Mouse (Mus musculus) layer of hippocampus, adult 9-10 months (tissue): ENCODE results near the gene Armc7.
"Not testable (repeated sequence)": the region's sequence is repeated elsewhere in the genome, so short reads cannot be mapped to it uniquely, and the experiment has no call there.

Experiments used
- DNase-seq: peaks from one replicate; pipeline ENCODE4 v3.0.0; 2022; ENCODE audit warnings: low spot score

The Armc7 gene

DNA sequence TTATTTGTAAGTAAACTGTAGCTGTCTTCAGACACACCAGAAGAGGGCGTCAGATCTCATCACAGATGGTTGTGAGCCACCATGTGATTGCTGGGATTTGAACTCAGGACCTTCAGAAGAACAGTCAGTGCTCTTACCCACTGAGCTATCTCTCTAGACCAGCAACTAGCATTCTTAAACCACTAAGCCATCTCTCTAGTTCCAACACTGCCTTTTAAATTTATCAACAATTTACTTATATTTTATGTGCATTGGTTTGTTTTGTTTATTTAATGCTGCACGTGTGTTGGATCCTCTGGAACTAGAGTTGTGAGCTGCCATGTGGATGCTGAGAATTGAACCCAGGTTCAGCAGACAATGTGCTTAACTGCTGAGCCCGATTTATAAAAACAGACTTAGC lies 51.0 kb downstream of the Armc7 start:
- not testable (repeated sequence) for DNase-seq

DNA sequence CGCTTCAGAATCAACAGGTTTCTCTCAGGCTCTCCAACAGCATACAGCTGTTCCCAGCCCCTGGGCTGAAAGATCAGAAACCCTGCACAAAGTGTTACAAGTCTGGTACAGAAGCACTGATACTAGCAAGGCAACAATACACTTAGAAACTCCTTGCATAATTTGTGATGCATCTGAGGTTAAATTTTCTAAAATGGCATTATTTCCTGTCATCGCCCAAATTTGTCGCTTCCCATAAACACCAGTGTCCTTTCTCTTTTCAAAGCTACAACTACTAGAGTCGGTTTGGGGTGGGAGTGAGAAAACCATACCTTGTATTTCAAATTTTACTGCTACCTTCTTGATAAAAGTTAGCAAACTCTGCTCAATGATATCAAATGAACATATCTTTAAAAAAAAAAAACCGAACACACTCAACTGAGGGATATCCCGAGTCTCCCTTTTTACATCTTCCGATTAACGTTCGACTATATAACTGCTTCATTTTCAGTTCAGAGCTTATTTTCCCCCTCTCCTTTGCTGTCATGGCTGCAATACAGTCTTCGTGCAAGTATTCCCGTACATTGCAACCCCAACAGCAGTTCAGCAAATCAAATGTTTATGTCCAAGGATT lies 59.4 kb downstream of the Armc7 start:
- no peak for DNase-seq

DNA sequence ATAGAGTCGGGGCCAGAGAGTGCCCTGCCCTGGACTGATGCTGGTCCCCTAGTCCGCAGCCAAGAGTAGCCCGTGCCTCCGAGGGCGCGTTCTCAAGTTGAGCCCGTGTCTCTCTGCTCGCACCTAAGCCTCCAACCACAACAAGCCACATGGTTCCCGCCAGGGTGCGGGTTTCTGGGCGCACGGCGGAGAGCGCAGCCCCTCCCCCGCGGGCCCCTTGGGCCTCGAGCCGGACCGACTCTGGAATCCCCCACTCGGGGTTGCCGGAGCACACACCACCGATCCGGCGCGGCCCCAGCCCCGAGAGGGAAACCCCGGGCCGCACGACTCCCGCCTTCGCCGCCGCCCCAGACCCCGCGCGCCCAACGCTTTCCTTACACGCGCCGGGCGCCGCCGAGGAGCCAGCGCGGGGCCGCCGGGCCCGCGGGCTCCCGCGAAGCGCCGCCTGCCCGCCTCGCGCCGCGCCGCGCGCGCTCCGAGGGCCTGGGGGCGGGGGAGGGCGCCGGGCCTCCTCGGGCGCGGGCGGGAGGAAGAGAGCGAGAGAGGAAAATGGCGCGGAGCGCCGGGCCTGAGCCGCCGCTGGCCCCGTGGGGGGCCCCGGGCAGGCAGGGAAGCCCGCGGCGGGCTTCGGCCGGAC lies 60.1 kb downstream of the Armc7 start:
- no peak for DNase-seq

DNA sequence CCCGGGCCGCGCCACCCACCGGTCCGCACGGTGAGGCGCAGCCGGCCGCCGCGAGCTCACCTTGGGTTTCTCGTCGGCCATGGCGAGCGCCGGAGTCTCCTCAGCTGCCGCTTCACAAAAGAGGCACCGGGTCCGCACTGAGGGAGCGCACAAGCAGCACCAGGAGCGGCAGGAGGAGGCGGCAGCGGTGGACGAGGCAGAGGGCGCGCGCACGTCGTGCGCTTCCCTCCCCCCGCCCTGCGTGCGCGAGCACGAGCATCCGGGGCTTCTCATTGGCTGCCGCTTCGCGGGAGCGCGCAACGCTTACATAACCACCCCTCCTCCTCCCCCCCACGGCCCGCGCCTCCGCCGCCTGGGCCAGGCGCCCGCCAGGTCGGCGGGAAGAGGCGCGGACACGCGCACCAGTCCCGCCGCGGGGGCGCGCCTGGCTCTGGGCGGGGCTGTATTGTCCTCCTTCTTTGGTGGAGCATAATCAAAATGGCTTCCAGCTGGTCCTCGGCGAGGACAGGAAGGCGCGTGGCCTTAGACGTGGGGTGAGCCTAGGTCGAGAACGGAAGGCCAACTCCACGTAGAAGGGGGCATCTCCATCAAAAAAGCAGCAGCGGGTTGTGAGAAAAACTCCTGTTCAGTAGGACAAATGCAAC lies 60.7 kb downstream of the Armc7 start, which contains the start of gene Sumo2:
Gene Sumo2, minus strand, starts transcription at position 239 of the 644 bp plus-strand sequence.
- DNase-seq: peak; percentile 92

DNA sequence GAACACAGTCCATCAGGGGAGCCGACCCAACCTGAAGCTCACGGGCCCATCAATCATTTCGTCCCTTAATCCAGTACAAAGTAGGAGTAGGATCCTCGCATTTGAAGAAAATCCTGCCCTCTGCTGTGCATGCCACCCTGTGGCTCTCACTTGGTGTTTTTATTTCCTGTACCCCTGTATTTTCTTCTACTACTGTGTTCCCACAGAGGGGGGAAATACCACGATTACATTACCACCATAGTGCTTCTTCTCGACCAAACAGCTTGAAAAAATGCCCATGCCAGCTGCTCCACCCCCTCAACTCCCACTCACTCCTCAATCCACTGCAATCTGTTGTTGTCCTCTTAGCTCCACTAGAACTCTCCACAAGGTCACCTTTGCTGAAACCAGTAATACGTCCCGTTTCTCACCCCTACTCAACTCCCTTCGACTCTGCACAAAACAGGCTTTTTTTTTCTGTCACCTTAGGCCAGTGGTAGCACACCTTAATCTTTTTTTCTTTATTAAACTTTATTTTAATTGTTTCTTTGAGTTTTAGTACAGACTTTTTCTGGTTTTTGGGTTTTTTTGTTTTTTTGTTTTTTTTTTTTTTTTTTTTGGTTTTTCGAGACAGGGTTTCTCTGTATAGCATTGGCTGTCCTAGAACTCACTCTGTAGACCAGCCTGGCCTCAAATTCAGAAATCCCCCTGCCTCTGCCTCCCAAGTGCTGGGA lies 61.5 kb downstream of the Armc7 start:
- DNase-seq: no peak

DNA sequence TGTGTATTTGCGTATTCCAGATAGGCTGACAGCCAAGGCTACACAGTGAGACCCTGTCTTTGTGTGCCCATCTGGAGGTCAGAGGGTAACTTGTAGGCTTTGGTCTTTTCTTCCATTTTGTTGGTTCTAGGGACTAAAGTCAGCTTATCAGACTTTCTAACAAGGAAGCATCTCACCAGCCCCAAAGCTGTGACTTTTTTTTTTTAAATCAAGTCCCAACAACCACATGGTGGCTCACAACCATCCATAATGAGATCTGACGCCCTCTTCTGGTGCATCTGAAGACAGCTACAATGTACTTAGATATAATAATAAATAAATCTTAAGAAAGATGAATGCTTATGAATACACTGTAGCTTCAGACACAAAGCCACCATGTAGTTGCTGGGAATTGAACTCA lies 62.6 kb downstream of the Armc7 start:
- no peak for DNase-seq
